Mouse (Mus musculus) megakaryocyte, embryonic 14.5 days (primary cell): ENCODE results near the gene Gtpbp4.
"Not testable (repeated sequence)": the region's sequence is repeated elsewhere in the genome, so short reads cannot be mapped to it uniquely, and the experiment has no call there.

Experiments
- FLI1 ChIP-seq: IDR thresholded peaks from 2 replicates; pipeline ENCODE4 v1.6.1; 2012; ENCODE audit warnings: low read length, inconsistent platforms, mixed read lengths
- GATA1 ChIP-seq: IDR thresholded peaks from 3 replicates; pipeline ENCODE4 v1.6.1; 2012; ENCODE audit warnings: mixed read lengths, low read length, inconsistent platforms, borderline replicate concordance

GRCm38 (mm10) chr13:8959058-8959457 lies 36.8 kb downstream of the Gtpbp4 start:
- not testable (repeated sequence) for TF ChIP-seq GATA1, FLI1
